Mouse (Mus musculus): ENCODE data around the gene Rab3gap1. TPM values are rescaled to one million over a fixed set of nuclear protein-coding genes. Genes with fewer than 3 reads are reported as not detected.
"Not testable (repeated sequence)": the region's sequence is repeated elsewhere in the genome, so short reads cannot be mapped to it uniquely, and the experiment has no call there.

Gene Rab3gap1
- polyA plus RNA-seq, 1 experiment = 22.6 TPM

DNA sequence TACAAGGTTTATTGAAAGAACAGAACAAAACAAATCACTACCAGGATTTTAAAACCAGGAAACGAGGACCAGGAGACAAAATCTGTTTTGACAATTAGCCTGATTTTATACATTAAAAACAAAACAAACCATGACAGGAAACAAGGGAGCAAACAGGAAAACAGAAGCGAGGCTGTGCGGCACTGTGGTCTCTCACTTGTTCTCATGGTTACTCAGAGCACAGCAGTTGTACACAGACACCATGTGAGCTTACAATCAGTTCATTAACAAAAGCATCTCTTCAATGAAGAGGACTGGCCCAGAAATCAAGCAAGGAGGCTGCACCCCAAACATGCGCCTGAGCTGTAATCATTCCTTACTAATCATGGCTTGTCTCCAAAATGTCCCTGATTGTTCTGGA, 85.6 kb downstream of the Rab3gap1 start:
- not testable (repeated sequence) for H3K4me1 ChIP-seq (ENCODE audit: control insufficient read depth, insufficient read depth, insufficient read length, low read length); H3K27ac ChIP-seq (replicated peaks; ENCODE audit: low read depth, low read length); H3K4me3 ChIP-seq (ENCODE audit: insufficient read depth, low read depth, low read length)

GRCm38 (mm10) chr1:127954800-127955199, 86.2 kb downstream of the Rab3gap1 start:
- no peak overlapping the region for H3K4me3 ChIP-seq (ENCODE audit: insufficient read depth, low read depth, low read length)
- H3K27ac ChIP-seq (replicated peaks; ENCODE audit: low read depth, low read length) = no peak overlapping the region
- H3K4me1 ChIP-seq (ENCODE audit: control insufficient read depth, insufficient read depth, insufficient read length, low read length) = no peaks in the 10 kb centered on the region

GRCm38 (mm10) chr1:127956524-127956923, 88.0 kb downstream of the Rab3gap1 start:
- Histone ChIP-seq H3K4me3 (ENCODE audit: insufficient read depth, low read depth, low read length) (no peak overlapping the region), H3K27ac (replicated peaks; ENCODE audit: low read depth, low read length) (no peak overlapping the region), H3K4me1 (ENCODE audit: control insufficient read depth, insufficient read depth, insufficient read length, low read length) (peaks cover 3% of the 10 kb centered on the region; the same call in 1 of the 2 replicates)

- no peak overlapping the region for H3K4me3 ChIP-seq (ENCODE audit: insufficient read depth, low read depth, low read length)
- H3K4me1 ChIP-seq (ENCODE audit: control insufficient read depth, insufficient read depth, insufficient read length, low read length) = peaks cover 3% of the 10 kb centered on the region; the same call in 1 of the 2 replicates
- no peak overlapping the region for H3K27ac ChIP-seq (replicated peaks; ENCODE audit: low read depth, low read length)
Measured at GRCm38 (mm10) chr1:127958801-127959200, 90.2 kb downstream of the Rab3gap1 start.

DNA sequence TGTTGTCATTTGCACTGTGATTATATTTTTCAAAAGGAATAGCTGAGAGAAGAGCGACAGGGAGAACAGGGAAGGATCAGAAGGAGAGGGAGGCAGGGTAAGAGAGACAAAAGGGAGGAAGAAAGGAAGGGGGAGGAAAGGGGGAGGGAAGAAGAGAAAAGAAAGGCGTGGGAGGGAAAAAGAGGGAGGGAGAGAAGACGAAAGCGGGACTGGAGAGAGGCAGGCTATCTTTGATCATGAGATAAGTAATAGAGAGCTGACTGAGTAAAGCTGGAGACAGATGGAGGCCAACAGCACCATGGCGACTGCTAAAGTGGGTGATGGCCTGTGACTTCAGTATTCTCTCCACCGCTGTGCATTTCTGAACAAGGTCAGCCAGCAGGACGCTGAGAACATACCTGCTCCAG, 90.7 kb downstream of the Rab3gap1 start:
- no peak overlapping the region for H3K27ac ChIP-seq (replicated peaks; ENCODE audit: low read depth, low read length)
- H3K4me1 ChIP-seq (ENCODE audit: control insufficient read depth, insufficient read depth, insufficient read length, low read length) = peaks cover 3% of the 10 kb centered on the region; the same call in 1 of the 2 replicates
- H3K4me3 ChIP-seq (ENCODE audit: insufficient read depth, low read depth, low read length) = no peak overlapping the region

GRCm38 (mm10) chr1:127961140-127961539, 92.6 kb downstream of the Rab3gap1 start:
- no peak overlapping the region for H3K27ac ChIP-seq (replicated peaks; ENCODE audit: low read depth, low read length)
- no peak overlapping the region for H3K4me3 ChIP-seq (ENCODE audit: insufficient read depth, low read depth, low read length)
- peaks cover 3% of the 10 kb centered on the region; the same call in 1 of the 2 replicates for H3K4me1 ChIP-seq (ENCODE audit: control insufficient read depth, insufficient read depth, insufficient read length, low read length)

- Histone ChIP-seq H3K4me3 (ENCODE audit: insufficient read depth, low read depth, low read length) (no peak overlapping the region), H3K27ac (replicated peaks; ENCODE audit: low read depth, low read length) (no peak overlapping the region), H3K4me1 (ENCODE audit: control insufficient read depth, insufficient read depth, insufficient read length, low read length) (peaks cover 3% of the 10 kb centered on the region; the same call in 1 of the 2 replicates)
Measured at GRCm38 (mm10) chr1:127963326-127963725, 94.8 kb downstream of the Rab3gap1 start.

DNA sequence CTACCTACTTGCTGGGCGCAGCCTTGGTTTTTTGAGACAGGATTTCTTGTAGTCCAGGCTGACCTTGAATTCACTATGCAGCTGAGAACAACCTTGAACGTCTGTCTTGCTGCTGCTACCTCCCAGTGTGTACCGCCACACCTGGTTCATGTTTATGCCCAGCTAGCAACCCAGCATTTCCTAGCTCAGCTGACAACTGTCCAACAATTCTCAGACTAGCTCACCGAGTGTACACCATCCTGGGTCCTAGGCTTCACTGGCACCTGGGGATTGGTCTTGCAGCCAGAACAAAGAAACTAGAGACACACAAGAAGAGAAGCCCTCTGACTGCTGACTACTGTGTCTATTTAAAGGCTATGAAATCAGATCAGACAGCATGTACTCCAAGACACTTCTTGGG, 102.3 kb downstream of the Rab3gap1 start:
- H3K4me3 ChIP-seq (ENCODE audit: insufficient read depth, low read depth, low read length) = no peak overlapping the region
- H3K27ac ChIP-seq (replicated peaks; ENCODE audit: low read depth, low read length) = no peak overlapping the region
- no peaks in the 10 kb centered on the region; the same call in 1 of the 2 replicates for H3K4me1 ChIP-seq (ENCODE audit: control insufficient read depth, insufficient read depth, insufficient read length, low read length)

- H3K4me1 ChIP-seq (ENCODE audit: control insufficient read depth, insufficient read depth, insufficient read length, low read length) = no peaks in the 10 kb centered on the region; the same call in 1 of the 2 replicates
- no peak overlapping the region for H3K4me3 ChIP-seq (ENCODE audit: insufficient read depth, low read depth, low read length)
- H3K27ac ChIP-seq (replicated peaks; ENCODE audit: low read depth, low read length) = no peak overlapping the region
Measured at GRCm38 (mm10) chr1:127974082-127974481, 105.5 kb downstream of the Rab3gap1 start.

- Histone ChIP-seq H3K27ac (replicated peaks; ENCODE audit: low read depth, low read length) (no peak overlapping the region), H3K4me3 (ENCODE audit: insufficient read depth, low read depth, low read length) (no peak overlapping the region)
Measured at GRCm38 (mm10) chr1:127975676-127976075, 107.1 kb downstream of the Rab3gap1 start.

GRCm38 (mm10) chr1:127976106-127976505, 107.5 kb downstream of the Rab3gap1 start:
- Histone ChIP-seq H3K4me1 (ENCODE audit: control insufficient read depth, insufficient read depth, insufficient read length, low read length) (no peaks in the 10 kb centered on the region; the same call in 1 of the 2 replicates), H3K4me3 (ENCODE audit: insufficient read depth, low read depth, low read length) (no peak overlapping the region), H3K27ac (replicated peaks; ENCODE audit: low read depth, low read length) (no peak overlapping the region)

More at GRCm38 (mm10) chr1:127975676-127976075, 107.1 kb downstream of the Rab3gap1 start:
- H3K4me1 ChIP-seq (ENCODE audit: control insufficient read depth, insufficient read depth, insufficient read length, low read length) = no peaks in the 10 kb centered on the region; the same call in 1 of the 2 replicates

DNA sequence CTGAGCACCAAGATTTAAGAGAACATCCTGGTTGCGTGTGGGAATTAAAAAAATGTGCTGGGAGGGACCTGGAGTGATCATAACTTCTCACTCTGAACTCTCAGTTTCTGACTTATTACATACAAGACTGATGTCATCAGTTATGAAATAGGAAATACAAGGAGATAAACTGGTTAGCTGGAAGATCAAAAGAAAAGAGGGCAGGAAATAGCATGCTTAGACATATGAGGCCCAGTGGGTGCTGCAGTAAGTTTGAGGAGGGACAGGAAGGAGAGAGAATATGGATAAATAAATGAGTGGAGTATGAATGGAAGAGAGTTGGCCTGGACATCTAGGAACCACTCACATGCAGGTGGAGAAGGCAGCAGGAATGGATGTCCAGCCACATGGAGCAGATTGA, 109.6 kb downstream of the Rab3gap1 start:
- H3K4me1 ChIP-seq (ENCODE audit: control insufficient read depth, insufficient read depth, insufficient read length, low read length) = peaks cover 2% of the 10 kb centered on the region
- H3K4me3 ChIP-seq (ENCODE audit: insufficient read depth, low read depth, low read length) = no peak overlapping the region
- no peak overlapping the region for H3K27ac ChIP-seq (replicated peaks; ENCODE audit: low read depth, low read length)

DNA sequence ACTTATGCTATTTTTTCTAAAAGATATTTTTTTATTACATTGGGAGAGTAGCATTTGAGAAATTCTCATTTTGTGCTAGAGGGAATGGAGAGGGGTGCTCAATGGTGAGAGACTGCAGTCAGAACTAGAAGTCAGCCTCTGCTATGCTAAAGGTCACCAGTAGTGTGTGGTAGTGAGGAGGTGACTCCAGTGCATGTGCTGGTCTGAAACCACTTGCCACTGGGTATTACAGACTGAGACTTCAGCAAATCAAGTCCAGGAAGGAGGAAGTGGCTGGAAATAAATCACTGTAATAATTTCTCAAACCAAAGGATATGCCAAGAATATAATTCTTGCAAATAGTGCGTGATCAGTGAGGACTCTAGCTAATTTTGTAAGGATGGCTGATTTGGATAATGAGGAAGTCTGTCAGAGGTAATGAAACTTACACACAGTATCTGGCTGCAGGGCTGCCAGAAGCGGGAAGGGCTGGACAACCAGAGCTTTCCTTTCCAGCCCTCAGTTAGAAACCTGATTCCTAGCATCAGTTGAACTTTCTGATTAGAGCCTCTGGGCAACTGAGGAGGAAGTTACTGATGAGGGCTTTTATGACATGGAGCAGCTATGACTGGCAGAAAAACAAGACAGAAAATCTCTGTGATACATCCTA, 112.5 kb downstream of the Rab3gap1 start:
- Histone ChIP-seq H3K4me3 (ENCODE audit: insufficient read depth, low read depth, low read length) (no peak overlapping the region), H3K4me1 (ENCODE audit: control insufficient read depth, insufficient read depth, insufficient read length, low read length) (peaks cover 6% of the 10 kb centered on the region), H3K27ac (replicated peaks; ENCODE audit: low read depth, low read length) (no peak overlapping the region)

DNA sequence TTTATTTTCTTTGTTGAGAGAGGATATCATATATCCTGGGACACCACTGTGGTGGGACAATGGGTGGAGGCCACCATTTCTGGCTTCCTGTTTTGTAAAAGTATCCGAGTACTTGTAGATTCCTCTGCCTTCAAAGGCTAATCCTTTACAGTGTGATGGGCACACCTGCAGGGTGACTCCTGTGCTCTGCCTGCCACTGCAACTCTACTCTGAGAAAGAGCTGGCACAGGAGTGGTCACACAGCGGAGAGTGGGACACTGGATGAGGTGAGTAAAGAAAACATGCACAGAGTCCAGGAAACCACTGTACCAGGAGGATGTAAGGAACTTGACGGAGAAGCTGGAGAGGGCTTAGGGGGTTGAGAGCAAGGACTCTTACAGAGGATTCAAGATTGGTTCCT, 113.7 kb downstream of the Rab3gap1 start:
- Histone ChIP-seq H3K4me1 (ENCODE audit: control insufficient read depth, insufficient read depth, insufficient read length, low read length) (peaks cover 6% of the 10 kb centered on the region), H3K27ac (replicated peaks; ENCODE audit: low read depth, low read length) (no peak overlapping the region), H3K4me3 (ENCODE audit: insufficient read depth, low read depth, low read length) (no peak overlapping the region)

DNA sequence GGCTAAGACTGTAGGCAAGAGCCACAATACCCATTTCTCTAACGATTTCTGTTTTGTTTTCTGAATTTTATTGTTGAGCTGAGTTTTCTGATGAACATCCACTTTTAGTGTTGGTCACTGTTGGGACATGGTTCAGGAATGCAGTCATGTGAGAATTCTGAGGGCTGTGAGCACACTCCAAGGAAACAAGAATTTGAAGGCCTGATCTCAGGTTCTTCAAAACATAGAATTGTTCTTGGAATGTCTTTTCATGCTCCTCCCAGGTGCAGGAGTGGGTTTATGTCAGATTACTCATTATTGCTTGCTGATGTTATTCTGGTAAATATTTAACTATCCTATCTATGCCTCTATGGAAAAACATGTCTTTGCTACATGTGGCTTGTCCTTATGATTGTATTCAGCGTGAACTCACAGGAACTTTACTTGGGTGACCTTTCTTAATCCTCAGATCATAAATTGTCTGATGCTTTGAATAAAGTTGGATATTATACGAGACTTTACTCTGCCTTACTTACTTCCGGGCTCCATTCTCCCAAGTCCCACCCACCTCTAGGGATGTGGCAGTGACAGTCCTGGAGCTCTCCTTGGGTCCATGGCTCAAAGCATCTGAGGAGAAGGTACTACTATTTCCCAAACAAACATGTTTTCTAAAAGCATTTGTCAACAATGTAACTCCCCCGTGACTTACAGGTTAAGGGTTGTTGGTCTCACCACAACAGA, 114.9 kb downstream of the Rab3gap1 start:
- Histone ChIP-seq H3K27ac (replicated peaks; ENCODE audit: low read depth, low read length) (no peak overlapping the region), H3K4me3 (ENCODE audit: insufficient read depth, low read depth, low read length) (no peak overlapping the region), H3K4me1 (ENCODE audit: control insufficient read depth, insufficient read depth, insufficient read length, low read length) (peaks cover 6% of the 10 kb centered on the region)

GRCm38 (mm10) chr1:127985391-127985790, 116.8 kb downstream of the Rab3gap1 start:
- Histone ChIP-seq H3K27ac (replicated peaks; ENCODE audit: low read depth, low read length) (no peak overlapping the region), H3K4me1 (ENCODE audit: control insufficient read depth, insufficient read depth, insufficient read length, low read length) (peaks cover 10% of the 10 kb centered on the region), H3K4me3 (ENCODE audit: insufficient read depth, low read depth, low read length) (no peak overlapping the region)
